Mouse (Mus musculus): ENCODE measurements around the gene Ifna5.

- no peak for TF ChIP-seq CTCF (IDR thresholded peaks at IDR 0.05; ENCODE audit: control insufficient read depth, insufficient read depth, insufficient read length)
- TF ChIP-seq FOSL1 (IDR thresholded peaks at IDR 0.05; ENCODE audit: insufficient read depth, low read length, poor library complexity, severe bottlenecking) = no peak
- TF ChIP-seq MYOG (IDR thresholded peaks at IDR 0.05; ENCODE audit: control insufficient read depth, extremely low read depth, insufficient read length) = no peak
Measured at GRCm38 (mm10) chr4:88863309-88863708, 28.0 kb downstream of the Ifna5 start.
